Mouse (Mus musculus): Measurements from ENCODE around the gene Nudt3. TPM values are rescaled to one million over a fixed set of nuclear protein-coding genes. Genes with fewer than 3 reads are reported as not detected.

Gene Nudt3
- polyA plus RNA-seq (2012; rRNA removed): 43.2 and 55.6 TPM in 2 replicates

- peak; percentile 83 to 84 for DNase-seq (ENCODE audit: low read depth in 1 of 2, low spot score in 2 of 2)
- peak within 1 kb of the TSS; percentile 95 for H3K4me3 ChIP-seq (ENCODE audit: extremely low read depth, insufficient read depth, insufficient read length)
- 7% methylated on average over 90 of the region's 91 CpGs for WGBS
- TF ChIP-seq CTCF (IDR thresholded peaks at IDR 0.05; ENCODE audit: extremely low read depth, insufficient read depth, insufficient read length, insufficient replicate concordance) (no peak), POLR2A (IDR thresholded peaks at IDR 0.05; ENCODE audit: low read depth, low read length) (peak; percentile 39; the same call in 1 of the 2 replicates)
- no peaks in the 10 kb centered on the region for H3K27me3 ChIP-seq (ENCODE audit: control insufficient read depth, insufficient read depth, low read length)
- H3K4me1 ChIP-seq (ENCODE audit: control insufficient read depth, insufficient read depth, insufficient read length): peaks cover 2% of the 10 kb centered on the region
- H3K36me3 ChIP-seq (ENCODE audit: control insufficient read depth, insufficient read depth, low read length): no peaks in the 10 kb centered on the region
- H3K27ac ChIP-seq (ENCODE audit: insufficient read depth, low read length): peak within 1 kb of the TSS; percentile 87
These were observed at the start of gene Nudt3 for GRCm38 (mm10) chr17:27623360-27624326. TSS of gene Nudt3 (minus strand) at chr17:27623495.

- Histone ChIP-seq H3K27ac (ENCODE audit: insufficient read depth, low read length) (no peak overlapping the region), H3K36me3 (ENCODE audit: control insufficient read depth, insufficient read depth, low read length) (no peaks in the 10 kb centered on the region), H3K27me3 (ENCODE audit: control insufficient read depth, insufficient read depth, low read length) (no peaks in the 10 kb centered on the region), H3K4me1 (ENCODE audit: control insufficient read depth, insufficient read depth, insufficient read length) (peaks cover 2% of the 10 kb centered on the region; the same call in 1 of the 2 replicates), H3K4me3 (ENCODE audit: extremely low read depth, insufficient read depth, insufficient read length) (no peak overlapping the region)
- no peak for DNase-seq (ENCODE audit: low read depth in 1 of 2, low spot score in 2 of 2)
- WGBS: 76% methylated on average over 6 of the region's 6 CpGs
- TF ChIP-seq CTCF (IDR thresholded peaks at IDR 0.05; ENCODE audit: extremely low read depth, insufficient read depth, insufficient read length, insufficient replicate concordance): no peak
- TF ChIP-seq POLR2A (IDR thresholded peaks at IDR 0.05; ENCODE audit: low read depth, low read length): no peak
These were observed 48.4 kb upstream of the Nudt3 start for GRCm38 (mm10) chr17:27671720-27672119.

DNA sequence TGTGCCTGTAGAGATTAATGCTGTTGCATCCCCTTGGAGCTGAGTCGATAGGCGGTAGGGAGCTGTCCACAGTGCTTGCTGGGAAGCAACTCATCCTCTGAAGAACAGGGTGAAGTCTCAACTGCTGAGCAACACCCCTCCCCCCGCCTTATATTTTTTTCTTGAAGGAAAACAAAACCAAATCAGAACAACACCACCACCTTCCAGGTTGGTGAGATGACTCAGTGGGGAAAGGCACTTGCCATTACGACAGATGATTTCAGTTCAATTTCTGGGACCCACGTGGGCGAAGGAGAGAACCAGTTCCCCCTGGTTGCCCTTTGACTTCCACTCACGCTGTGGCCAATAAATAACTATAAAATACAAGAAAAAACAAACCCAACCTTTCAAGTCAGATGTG is 35.5 kb upstream of the Nudt3 start:
- Histone ChIP-seq H3K27me3 (ENCODE audit: control insufficient read depth, insufficient read depth, low read length) (no peaks in the 10 kb centered on the region; the same call in 1 of the 2 replicates), H3K4me1 (ENCODE audit: control insufficient read depth, insufficient read depth, insufficient read length) (peaks cover 3% of the 10 kb centered on the region; the same call in 1 of the 2 replicates), H3K36me3 (ENCODE audit: control insufficient read depth, insufficient read depth, low read length) (no peaks in the 10 kb centered on the region), H3K4me3 (ENCODE audit: extremely low read depth, insufficient read depth, insufficient read length) (no peak overlapping the region), H3K27ac (ENCODE audit: insufficient read depth, low read length) (no peak overlapping the region)
- no peak for TF ChIP-seq POLR2A (IDR thresholded peaks at IDR 0.05; ENCODE audit: low read depth, low read length)
- no peak for TF ChIP-seq CTCF (IDR thresholded peaks at IDR 0.05; ENCODE audit: extremely low read depth, insufficient read depth, insufficient read length, insufficient replicate concordance)
- WGBS: 77% methylated on average over 7 of the region's 7 CpGs
- DNase-seq (ENCODE audit: low read depth in 1 of 2, low spot score in 2 of 2): no peak

DNA sequence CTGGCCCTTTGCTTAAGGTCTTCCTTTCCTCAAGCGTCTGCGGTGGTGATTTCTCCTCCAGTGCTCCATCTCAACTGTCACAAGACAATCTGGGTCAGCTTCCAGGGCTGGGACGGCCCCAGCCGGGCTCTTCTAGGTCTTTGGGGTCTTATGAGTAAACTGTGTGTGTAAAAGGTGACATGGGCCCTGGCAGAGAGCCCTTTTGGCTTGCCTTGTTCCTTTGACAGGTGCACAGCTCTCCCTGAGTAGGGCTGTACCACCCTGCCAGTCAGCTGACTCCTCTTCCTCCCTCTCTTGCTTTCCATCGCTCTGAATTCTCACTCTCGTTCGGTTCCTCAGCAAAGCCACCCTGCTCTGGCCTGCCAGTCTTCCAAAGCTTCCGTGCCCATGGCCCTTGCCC is 33.8 kb upstream of the Nudt3 start:
- TF ChIP-seq POLR2A (IDR thresholded peaks at IDR 0.05; ENCODE audit: low read depth, low read length): no peak
- TF ChIP-seq CTCF (IDR thresholded peaks at IDR 0.05; ENCODE audit: extremely low read depth, insufficient read depth, insufficient read length, insufficient replicate concordance): no peak
- no peak overlapping the region for H3K4me3 ChIP-seq (ENCODE audit: extremely low read depth, insufficient read depth, insufficient read length)
- H3K36me3 ChIP-seq (ENCODE audit: control insufficient read depth, insufficient read depth, low read length): no peaks in the 10 kb centered on the region
- peaks cover 3% of the 10 kb centered on the region; the same call in 1 of the 2 replicates for H3K4me1 ChIP-seq (ENCODE audit: control insufficient read depth, insufficient read depth, insufficient read length)
- H3K27ac ChIP-seq (ENCODE audit: insufficient read depth, low read length): no peak overlapping the region
- H3K27me3 ChIP-seq (ENCODE audit: control insufficient read depth, insufficient read depth, low read length): no peaks in the 10 kb centered on the region; the same call in 1 of the 2 replicates
- no peak for DNase-seq (ENCODE audit: low read depth in 1 of 2, low spot score in 2 of 2)
- 51% methylated on average over 8 of the region's 8 CpGs for WGBS

DNA sequence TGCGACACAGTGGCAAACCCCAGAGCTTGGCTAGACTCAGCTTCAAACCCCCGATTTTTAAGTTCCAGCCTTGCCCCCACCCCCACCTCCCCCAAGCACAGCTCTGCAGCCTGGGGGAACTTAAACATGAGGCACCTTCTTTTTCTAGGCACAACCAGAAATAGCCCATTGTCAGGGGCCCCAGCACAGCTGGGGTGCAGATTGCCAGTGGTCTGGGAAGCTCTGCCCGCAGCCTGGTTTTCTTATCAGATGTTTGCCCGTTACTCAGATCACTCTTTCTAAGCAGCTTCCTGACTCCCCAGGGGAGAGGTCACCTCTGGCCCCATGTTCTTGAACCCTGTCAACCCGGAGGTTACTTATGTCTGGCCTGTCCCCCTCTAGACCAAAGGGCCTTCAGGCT is 33.1 kb upstream of the Nudt3 start:
- 15% methylated on average over 5 of the region's 5 CpGs for WGBS
- no peaks in the 10 kb centered on the region; the same call in 1 of the 2 replicates for H3K27me3 ChIP-seq (ENCODE audit: control insufficient read depth, insufficient read depth, low read length)
- no peaks in the 10 kb centered on the region for H3K36me3 ChIP-seq (ENCODE audit: control insufficient read depth, insufficient read depth, low read length)
- H3K4me1 ChIP-seq (ENCODE audit: control insufficient read depth, insufficient read depth, insufficient read length): peaks cover 6% of the 10 kb centered on the region; the same call in 1 of the 2 replicates
- H3K27ac ChIP-seq (ENCODE audit: insufficient read depth, low read length): no peak overlapping the region
- TF ChIP-seq CTCF (IDR thresholded peaks at IDR 0.05; ENCODE audit: extremely low read depth, insufficient read depth, insufficient read length, insufficient replicate concordance) (no peak), POLR2A (IDR thresholded peaks at IDR 0.05; ENCODE audit: low read depth, low read length) (no peak)
- DNase-seq (ENCODE audit: low read depth in 1 of 2, low spot score in 2 of 2): no peak
- peak overlapping the region; percentile 66; the same call in 1 of the 2 replicates for H3K4me3 ChIP-seq (ENCODE audit: extremely low read depth, insufficient read depth, insufficient read length)

- Histone ChIP-seq H3K27me3 (ENCODE audit: control insufficient read depth, insufficient read depth, low read length) (no peaks in the 10 kb centered on the region; the same call in 1 of the 2 replicates), H3K27ac (ENCODE audit: insufficient read depth, low read length) (no peak overlapping the region), H3K4me1 (ENCODE audit: control insufficient read depth, insufficient read depth, insufficient read length) (peaks cover 6% of the 10 kb centered on the region; the same call in 1 of the 2 replicates), H3K36me3 (ENCODE audit: control insufficient read depth, insufficient read depth, low read length) (no peaks in the 10 kb centered on the region), H3K4me3 (ENCODE audit: extremely low read depth, insufficient read depth, insufficient read length) (peak overlapping the region; percentile 66)
- TF ChIP-seq CTCF (IDR thresholded peaks at IDR 0.05; ENCODE audit: extremely low read depth, insufficient read depth, insufficient read length, insufficient replicate concordance): no peak
- no peak for TF ChIP-seq POLR2A (IDR thresholded peaks at IDR 0.05; ENCODE audit: low read depth, low read length)
- DNase-seq (ENCODE audit: low read depth in 1 of 2, low spot score in 2 of 2): peak in 1 of 2 experiments; percentile 62
- 4% methylated on average over 14 of the region's 14 CpGs for WGBS
These were observed 32.7 kb upstream of the Nudt3 start for GRCm38 (mm10) chr17:27656011-27656399.
